Mouse (Mus musculus): ENCODE results near the gene Tmem251. TPM values are rescaled to one million over a fixed set of nuclear protein-coding genes. Genes with fewer than 3 reads are reported as not detected.
A peak's percentile ranks its signal among the peaks of the same experiment; 100 is the strongest.

The Tmem251 gene
- polyA plus RNA-seq (2016; fragmentation: Nextera tagmentation; extraction: Ambion mirVana) = 11.1 and 11.5 TPM in 2 replicates

DNA sequence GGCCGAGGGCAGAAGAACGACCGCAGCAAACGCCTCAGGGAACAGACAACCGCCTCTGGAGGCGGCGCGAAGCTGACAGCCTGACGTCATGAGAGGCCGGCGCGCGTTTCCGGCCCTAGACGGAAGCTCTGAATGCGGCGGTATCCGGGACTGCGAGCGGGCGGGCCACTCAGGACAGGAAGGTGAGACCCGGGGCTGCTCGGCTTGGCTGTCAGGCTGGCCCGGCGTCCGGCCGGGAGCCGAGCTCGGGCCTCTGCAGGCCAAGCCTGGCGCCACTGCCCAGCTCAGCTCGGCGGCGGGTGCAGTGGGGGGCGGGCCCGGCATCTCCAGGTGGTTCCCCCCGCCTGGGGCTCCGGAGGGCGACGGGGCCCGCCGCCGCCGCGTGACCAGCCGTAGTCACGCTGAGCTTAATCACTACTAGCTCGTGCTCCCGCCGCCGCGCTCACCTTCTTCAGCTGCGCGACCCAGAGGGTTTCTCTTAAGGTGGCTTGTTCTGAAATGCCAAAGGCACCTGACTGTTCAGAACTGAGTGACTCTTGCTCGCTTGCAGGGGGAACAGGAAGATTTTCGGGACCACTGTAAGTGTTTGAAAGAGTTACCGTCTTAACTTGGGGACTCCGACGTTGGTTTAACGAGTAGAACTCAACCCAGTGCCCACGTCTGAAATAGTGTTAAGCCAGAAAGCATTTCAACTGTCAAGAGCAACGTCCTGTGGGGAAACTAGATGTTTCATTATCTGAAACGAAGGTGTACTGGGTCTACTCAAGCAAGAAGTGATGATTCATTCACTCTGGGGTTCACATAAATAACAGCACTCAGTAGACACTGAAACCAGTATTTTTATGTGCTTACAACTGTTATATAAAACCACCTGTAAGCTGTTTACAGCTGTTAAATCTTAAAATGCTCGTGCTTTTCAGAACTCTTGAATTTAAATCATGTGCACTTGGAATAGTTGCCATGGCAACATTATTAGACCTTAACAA is at the start of gene Tmem251, which contains the start of gene Moap1:
Tmem251 (plus strand) TSS at position 174 of the 986 bp plus-strand sequence.
Moap1 (minus strand) TSS at position 73 of the 986 bp plus-strand sequence.
- Histone ChIP-seq H3K27me3 (ENCODE audit: insufficient read depth, poor library complexity, severe bottlenecking) (no peaks in the 10 kb centered on the region), H3K4me1 (replicated peaks) (peaks cover 26% of the 10 kb centered on the region), H3K27ac (peak within 1 kb of the TSS; percentile 92), H3K9me3 (no peaks in the 10 kb centered on the region), H3K36me3 (peaks cover 37% of the 10 kb centered on the region), H3K4me3 (peak within 1 kb of the TSS; percentile 82)
- WGBS = under 1% methylated on average over 63 of the region's 63 CpGs
- peak; percentile 91 for DNase-seq (ENCODE audit: low spot score)

DNA sequence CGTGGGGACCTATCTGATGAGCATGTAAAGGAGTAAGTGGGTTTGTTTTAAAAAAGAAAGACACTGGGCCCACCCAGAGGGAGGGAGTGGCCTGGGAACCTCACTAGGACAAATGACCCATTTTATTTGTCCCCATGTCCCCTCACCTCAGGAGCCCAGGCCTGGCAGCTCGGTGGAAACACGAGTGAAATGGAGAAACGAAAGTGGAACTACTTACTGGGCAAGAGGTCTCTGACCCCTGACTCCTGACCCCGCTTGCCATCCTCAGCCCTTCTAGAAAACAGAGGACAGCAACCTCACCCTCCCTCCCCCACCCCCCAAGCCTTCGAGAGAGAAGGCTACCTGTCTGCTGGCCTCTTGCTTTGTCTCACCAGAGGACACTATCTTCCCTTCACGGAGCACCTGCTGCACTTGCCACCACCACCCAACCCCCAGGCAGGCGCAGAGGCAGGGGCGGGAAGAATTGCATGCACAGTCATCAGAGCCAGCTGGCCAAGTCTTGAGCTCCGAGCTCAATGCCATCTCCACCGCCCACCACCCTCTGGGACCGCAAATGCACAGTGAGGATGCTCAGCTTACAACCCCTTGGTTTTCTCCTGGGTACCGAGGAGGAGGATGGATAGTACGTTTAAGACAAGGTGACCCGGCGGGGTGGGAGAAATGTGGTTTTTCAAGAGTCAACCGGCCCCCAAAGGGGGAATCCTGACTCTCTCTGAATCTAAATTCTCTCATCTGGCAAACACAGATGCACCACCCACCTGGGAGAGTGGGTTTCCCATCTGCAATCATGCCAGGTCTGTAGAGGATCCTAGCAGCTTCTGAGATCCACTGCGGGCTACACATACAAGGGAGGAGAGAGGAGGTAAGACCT is 48.0 kb upstream of the Tmem251 start:
- H3K27me3 ChIP-seq (ENCODE audit: insufficient read depth, poor library complexity, severe bottlenecking) = no peaks in the 10 kb centered on the region
- no peak for DNase-seq (ENCODE audit: low spot score)
- peaks cover 85% of the 10 kb centered on the region for H3K4me1 ChIP-seq (replicated peaks)
- peak overlapping the region; percentile 92 for H3K27ac ChIP-seq
- no peaks in the 10 kb centered on the region for H3K9me3 ChIP-seq
- WGBS = 49% methylated on average over 18 of the region's 18 CpGs
- no peak overlapping the region for H3K4me3 ChIP-seq
- peaks cover 9% of the 10 kb centered on the region; the same call in 1 of the 2 replicates for H3K36me3 ChIP-seq

- 86% methylated on average over 14 of the region's 14 CpGs for WGBS
- Histone ChIP-seq H3K9me3 (no peaks in the 10 kb centered on the region), H3K4me1 (replicated peaks) (peaks cover 83% of the 10 kb centered on the region), H3K27me3 (ENCODE audit: insufficient read depth, poor library complexity, severe bottlenecking) (no peaks in the 10 kb centered on the region), H3K36me3 (peaks cover 13% of the 10 kb centered on the region; the same call in 1 of the 2 replicates), H3K27ac (peak overlapping the region; percentile 92), H3K4me3 (no peak overlapping the region)
- DNase-seq (ENCODE audit: low spot score) = no peak
Observed at GRCm38 (mm10) chr12:102696635-102697354, 46.8 kb upstream of the Tmem251 start.

GRCm38 (mm10) chr12:102697381-102697780 is 46.2 kb upstream of the Tmem251 start:
- DNase-seq (ENCODE audit: low spot score) = no peak
- peaks cover 83% of the 10 kb centered on the region for H3K4me1 ChIP-seq (replicated peaks)
- no peaks in the 10 kb centered on the region for H3K27me3 ChIP-seq (ENCODE audit: insufficient read depth, poor library complexity, severe bottlenecking)
- WGBS = 76% methylated on average over 7 of the region's 7 CpGs
- peaks cover 13% of the 10 kb centered on the region; the same call in 1 of the 2 replicates for H3K36me3 ChIP-seq
- H3K9me3 ChIP-seq = no peaks in the 10 kb centered on the region
- no peak overlapping the region for H3K4me3 ChIP-seq
- H3K27ac ChIP-seq = peak overlapping the region; percentile 92

DNA sequence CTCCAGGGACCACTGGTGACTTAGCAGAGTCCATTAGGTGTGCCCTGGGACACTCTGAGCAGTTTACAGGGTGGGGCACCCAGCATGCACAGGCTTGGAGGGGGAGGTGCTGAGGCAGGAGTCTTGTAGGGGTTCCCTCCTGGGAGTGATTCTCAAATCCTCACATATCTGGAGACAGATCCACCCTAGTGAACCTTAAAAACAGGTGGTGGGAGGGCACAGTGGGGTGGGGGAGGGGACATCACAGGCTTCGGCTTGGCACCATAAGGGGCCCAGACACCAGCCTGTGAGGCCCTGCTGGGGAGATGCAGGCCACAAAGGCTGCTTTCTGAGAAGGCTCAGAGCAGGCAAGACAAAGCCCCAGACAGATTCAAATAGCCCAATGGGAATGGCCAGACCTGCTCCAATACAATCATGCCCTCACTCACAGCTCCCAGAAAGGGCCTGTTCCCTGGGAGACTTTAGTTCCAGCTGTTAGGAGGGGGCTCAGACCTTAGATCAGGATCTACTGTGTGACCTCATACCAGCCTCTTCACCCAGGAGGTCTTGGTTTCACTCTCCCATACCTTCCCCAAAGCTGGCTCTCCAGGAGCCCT is 45.4 kb upstream of the Tmem251 start:
- 29% methylated on average over 1 of the region's 1 CpGs for WGBS
- H3K27ac ChIP-seq = peak overlapping the region; percentile 92
- peaks cover 87% of the 10 kb centered on the region for H3K4me1 ChIP-seq (replicated peaks)
- H3K36me3 ChIP-seq = peaks cover 13% of the 10 kb centered on the region; the same call in 1 of the 2 replicates
- H3K4me3 ChIP-seq = 0 out of 2 replicates have a peak overlapping the region, but pooled peaks have one; percentile 1
- peak; percentile 58 for DNase-seq (ENCODE audit: low spot score)
- H3K27me3 ChIP-seq (ENCODE audit: insufficient read depth, poor library complexity, severe bottlenecking) = no peaks in the 10 kb centered on the region
- H3K9me3 ChIP-seq = no peaks in the 10 kb centered on the region

- DNase-seq (ENCODE audit: low spot score) = no peak
- Histone ChIP-seq H3K4me3 (no peak overlapping the region), H3K4me1 (replicated peaks) (peaks cover 97% of the 10 kb centered on the region), H3K36me3 (0 out of 2 replicates have a peak, but pooled peaks cover 4% of the 10 kb centered on the region), H3K27me3 (ENCODE audit: insufficient read depth, poor library complexity, severe bottlenecking) (0 out of 2 replicates have a peak, but pooled peaks cover 3% of the 10 kb centered on the region), H3K27ac (peak overlapping the region; percentile 92), H3K9me3 (no peaks in the 10 kb centered on the region)
- WGBS = 11% methylated on average over 1 of the region's 1 CpGs
Observed at GRCm38 (mm10) chr12:102699156-102699555, 44.4 kb upstream of the Tmem251 start.

DNA sequence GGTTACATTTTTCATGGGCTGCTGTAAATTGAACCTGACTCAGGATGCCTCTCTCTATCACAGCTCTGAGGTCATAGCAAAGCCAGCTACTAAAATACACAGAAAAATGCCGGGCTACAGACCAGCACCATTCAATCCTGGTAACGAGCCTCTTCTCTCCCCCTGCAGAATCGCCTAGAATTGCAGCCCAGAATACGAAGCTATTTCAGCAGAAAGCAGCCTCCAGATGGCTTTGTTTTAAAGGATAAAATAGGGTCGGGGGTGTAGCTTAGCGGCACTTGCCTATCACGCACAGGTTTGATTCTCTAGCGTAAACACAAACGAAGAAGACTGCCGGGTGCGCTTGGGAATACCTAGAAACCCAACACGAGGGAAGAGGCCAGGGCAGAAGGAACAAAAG is 43.1 kb upstream of the Tmem251 start:
- H3K9me3 ChIP-seq = no peaks in the 10 kb centered on the region
- 0 out of 2 replicates have a peak, but pooled peaks cover 3% of the 10 kb centered on the region for H3K27me3 ChIP-seq (ENCODE audit: insufficient read depth, poor library complexity, severe bottlenecking)
- 0 out of 2 replicates have a peak, but pooled peaks cover 4% of the 10 kb centered on the region for H3K36me3 ChIP-seq
- H3K4me3 ChIP-seq = no peak overlapping the region
- H3K4me1 ChIP-seq (replicated peaks) = peaks cover 95% of the 10 kb centered on the region
- WGBS = 75% methylated on average over 12 of the region's 12 CpGs
- DNase-seq (ENCODE audit: low spot score) = no peak
- peak overlapping the region; percentile 93 for H3K27ac ChIP-seq

GRCm38 (mm10) chr12:102701691-102702207 is 41.8 kb upstream of the Tmem251 start:
- H3K4me1 ChIP-seq (replicated peaks) = peaks cover 89% of the 10 kb centered on the region
- 84% methylated on average over 5 of the region's 5 CpGs for WGBS
- H3K27me3 ChIP-seq (ENCODE audit: insufficient read depth, poor library complexity, severe bottlenecking) = peaks cover 10% of the 10 kb centered on the region; the same call in 1 of the 2 replicates
- peak overlapping the region; percentile 93 for H3K27ac ChIP-seq
- 0 out of 2 replicates have a peak, but pooled peaks cover 4% of the 10 kb centered on the region for H3K36me3 ChIP-seq
- no peak for DNase-seq (ENCODE audit: low spot score)
- 0 out of 2 replicates have a peak overlapping the region, but pooled peaks have one; percentile 84 for H3K4me3 ChIP-seq
- H3K9me3 ChIP-seq = no peaks in the 10 kb centered on the region

- H3K4me1 ChIP-seq (replicated peaks) = peaks cover 81% of the 10 kb centered on the region
- WGBS = 5% methylated on average over 15 of the region's 15 CpGs
- H3K36me3 ChIP-seq = 0 out of 2 replicates have a peak, but pooled peaks cover 4% of the 10 kb centered on the region
- H3K9me3 ChIP-seq = no peaks in the 10 kb centered on the region
- H3K27ac ChIP-seq = peak overlapping the region; percentile 93
- DNase-seq (ENCODE audit: low spot score) = peak; percentile 82
- peak overlapping the region; percentile 84 for H3K4me3 ChIP-seq
- H3K27me3 ChIP-seq (ENCODE audit: insufficient read depth, poor library complexity, severe bottlenecking) = peaks cover 16% of the 10 kb centered on the region; the same call in 1 of the 2 replicates
Observed at GRCm38 (mm10) chr12:102702356-102703110, 41.0 kb upstream of the Tmem251 start.

GRCm38 (mm10) chr12:102703111-102703412 is 40.5 kb upstream of the Tmem251 start:
- H3K36me3 ChIP-seq = 0 out of 2 replicates have a peak, but pooled peaks cover 4% of the 10 kb centered on the region
- DNase-seq (ENCODE audit: low spot score) = no peak
- H3K27ac ChIP-seq = peak overlapping the region; percentile 93
- peaks cover 80% of the 10 kb centered on the region for H3K4me1 ChIP-seq (replicated peaks)
- WGBS = 6% methylated on average over 4 of the region's 4 CpGs
- H3K27me3 ChIP-seq (ENCODE audit: insufficient read depth, poor library complexity, severe bottlenecking) = peaks cover 22% of the 10 kb centered on the region; the same call in 1 of the 2 replicates
- H3K9me3 ChIP-seq = no peaks in the 10 kb centered on the region
- H3K4me3 ChIP-seq = peak overlapping the region; percentile 84

DNA sequence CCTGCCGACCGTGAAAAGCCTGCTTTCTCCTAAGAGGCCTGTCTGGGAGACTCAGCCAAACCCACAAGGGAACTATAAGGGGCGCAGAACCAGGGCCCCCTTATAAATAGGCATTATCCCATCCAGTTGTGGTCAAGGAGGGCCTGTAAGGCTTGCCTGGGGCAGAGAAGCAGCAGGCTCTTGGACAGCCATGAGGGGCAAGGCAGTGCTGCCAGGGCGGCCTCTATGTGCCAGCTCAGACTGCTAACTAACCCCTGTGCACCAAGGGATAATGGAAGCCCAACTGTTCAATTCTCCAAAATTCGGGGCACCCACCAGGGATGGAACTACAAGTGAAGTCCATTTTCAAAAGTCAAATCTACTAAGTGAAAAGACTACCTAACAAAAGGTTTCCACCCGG is 40.1 kb upstream of the Tmem251 start:
- WGBS = 39% methylated on average over 6 of the region's 6 CpGs
- Histone ChIP-seq H3K4me3 (peak overlapping the region; percentile 84), H3K27ac (peak overlapping the region; percentile 93), H3K36me3 (0 out of 2 replicates have a peak, but pooled peaks cover 4% of the 10 kb centered on the region), H3K27me3 (ENCODE audit: insufficient read depth, poor library complexity, severe bottlenecking) (peaks cover 22% of the 10 kb centered on the region; the same call in 1 of the 2 replicates), H3K4me1 (replicated peaks) (peaks cover 80% of the 10 kb centered on the region), H3K9me3 (no peaks in the 10 kb centered on the region)
- DNase-seq (ENCODE audit: low spot score) = no peak

All from hindbrain, embryonic 10.5 days (tissue).